Mouse (Mus musculus) kidney, embryonic 14.5 days (tissue): Measurements from ENCODE around the gene Dcst2. TPM values are rescaled to one million over a fixed set of nuclear protein-coding genes. Genes with fewer than 3 reads are reported as not detected.

Experiments used
- ATAC-seq: fragments of 200-750 bp; cut with Nextera tagmentation; 2 replicates; pipeline ENCODE4 v1.8.0; 2017; ENCODE audit warnings: moderate number of reproducible peaks, mild to moderate bottlenecking, moderate TSS enrichment, moderate library complexity; ENCODE audit not compliant: low FRiP score, low TSS enrichment
- H3K27ac ChIP-seq: fragments of 300-500 bp; sonication (generic); 2 replicates; pipeline ENCODE4 v1.5.1; 2014; ENCODE audit warnings: low read depth, mild to moderate bottlenecking, low read length, moderate library complexity, mixed read lengths
- H3K27me3 ChIP-seq: fragments of 300-500 bp; sonication (generic); 2 replicates; pipeline ENCODE4 v1.6.1; 2014; ENCODE audit warnings: mild to moderate bottlenecking, low read length; ENCODE audit not compliant: control insufficient read depth, insufficient read depth
- H3K36me3 ChIP-seq: fragments of 300-500 bp; sonication (generic); 2 replicates; pipeline ENCODE4 v1.6.1; 2014; ENCODE audit warnings: low read length, mixed read lengths; ENCODE audit not compliant: control insufficient read depth, insufficient read depth
- H3K4me1 ChIP-seq: fragments of 300-500 bp; sonication (generic); 2 replicates; pipeline ENCODE4 v1.6.1; 2014; ENCODE audit warnings: low read length, mixed read lengths; ENCODE audit not compliant: control insufficient read depth, insufficient read depth
- H3K4me2 ChIP-seq: fragments of 300-500 bp; sonication (generic); replicated peaks from 2 replicates; pipeline ENCODE4 v1.6.1; 2014; ENCODE audit warnings: low read depth, mild to moderate bottlenecking, low read length
- H3K4me3 ChIP-seq: fragments of 300-500 bp; sonication (generic); 2 replicates; pipeline ENCODE4 v1.5.1; 2014; ENCODE audit warnings: mild to moderate bottlenecking, low read length
- H3K9ac ChIP-seq: fragments of 300-500 bp; sonication (generic); 2 replicates; pipeline ENCODE4 v1.6.1; 2014; ENCODE audit warnings: low read depth, mild to moderate bottlenecking, low read length, moderate library complexity
- H3K9me3 ChIP-seq: fragments of 300-500 bp; sonication (generic); 2 replicates; pipeline ENCODE4 v1.6.1; 2016; ENCODE audit warnings: low read length; ENCODE audit not compliant: control insufficient read depth
- WGBS: fragments of 180-500 bp; shearing (Covaris S2); extraction: QIAGEN DNeasy Blood & Tissue Kit; methylation state at CpG from one replicate; pipeline ENCODE4 v1.1.7; 2014; 5-methylcytosine and 5-hydroxymethylcytosine counted together
- polyA plus RNA-seq: library from polyadenylated mRNA; unstranded; fragments of >200 nt; fragmentation: Nextera tagmentation; extraction: Ambion mirVana; gene quantifications from 2 replicates; pipeline ENCODE4 v1.2.1, GENCODE M21; 2014

The Dcst2 gene
- polyA plus RNA-seq, 1 experiment from 2014 or later: 0.18 TPM

DNA sequence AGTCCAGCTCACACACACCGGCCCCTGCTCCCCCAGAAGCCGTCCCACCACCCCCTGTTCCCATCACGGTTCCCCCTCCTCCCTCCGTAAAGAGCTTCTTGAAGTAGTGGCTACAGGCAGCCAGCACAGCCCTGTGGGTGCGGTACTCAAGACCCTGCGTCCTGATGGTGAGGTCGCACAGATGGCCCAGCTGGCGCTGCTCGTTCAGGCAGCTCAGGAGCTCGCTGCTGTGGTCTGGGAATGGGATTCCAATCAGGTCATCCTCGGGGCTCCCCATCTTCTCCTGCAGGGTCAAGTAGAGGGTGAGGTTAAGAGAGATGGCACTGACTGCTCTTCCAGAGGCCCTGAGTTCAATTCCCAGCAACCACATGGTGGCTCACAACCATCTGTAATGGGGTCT lies 19.5 kb downstream of the Dcst2 start:
- WGBS: 87% methylated on average over 11 of the region's 11 CpGs
- Histone ChIP-seq H3K9ac (no peak overlapping the region), H3K9me3 (no peaks in the 10 kb centered on the region), H3K4me3 (no peak overlapping the region), H3K36me3 (no peaks in the 10 kb centered on the region; the same call in 1 of the 2 replicates), H3K4me1 (peaks cover 23% of the 10 kb centered on the region), H3K27me3 (no peaks in the 10 kb centered on the region), H3K27ac (no peak overlapping the region), H3K4me2 (no peak overlapping the region)
- no peak for ATAC-seq

DNA sequence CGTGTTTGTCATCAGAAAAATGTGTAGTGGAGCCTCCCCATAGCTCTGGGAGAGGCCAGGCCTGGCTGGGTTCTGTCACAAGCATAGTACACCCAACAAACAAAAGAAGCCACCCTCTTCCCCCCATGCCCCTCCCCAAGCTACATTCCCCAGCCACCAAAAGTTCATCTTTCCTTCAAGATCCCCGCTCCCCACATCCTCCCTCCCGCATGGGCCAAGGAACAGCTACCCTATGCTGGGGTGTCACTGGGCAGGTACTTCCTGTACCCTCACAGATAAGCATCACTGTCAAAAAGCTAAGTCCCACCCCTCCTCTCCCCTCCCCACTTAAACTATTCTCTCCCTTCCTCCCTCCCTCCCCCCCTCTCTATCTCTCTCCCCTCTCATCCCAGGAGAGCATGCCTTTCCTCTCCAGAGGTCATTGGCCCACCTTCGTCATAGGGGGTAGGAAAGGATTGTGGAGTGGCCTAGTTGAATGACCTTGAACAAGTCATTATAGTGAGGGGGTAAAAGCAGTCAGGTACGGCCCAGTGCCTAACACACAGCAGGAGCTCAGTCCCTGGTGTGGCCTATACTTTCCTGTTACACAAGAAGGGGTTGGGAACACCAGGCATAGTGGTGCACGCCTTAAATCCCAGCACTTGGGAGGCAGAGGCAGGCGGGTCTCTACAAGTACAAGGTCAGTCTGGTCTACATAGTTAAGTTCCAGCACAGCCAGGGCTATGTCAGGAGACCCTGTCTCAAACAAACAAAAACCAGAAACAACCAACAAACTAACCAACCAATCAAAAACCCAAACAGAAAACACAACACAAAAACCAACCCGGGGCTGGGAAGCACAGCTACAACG lies 20.5 kb downstream of the Dcst2 start:
- no peak overlapping the region for H3K9ac ChIP-seq
- peaks cover 30% of the 10 kb centered on the region for H3K4me1 ChIP-seq
- H3K27ac ChIP-seq: no peak overlapping the region
- no peaks in the 10 kb centered on the region; the same call in 1 of the 2 replicates for H3K36me3 ChIP-seq
- H3K4me2 ChIP-seq: no peak overlapping the region
- H3K27me3 ChIP-seq: no peaks in the 10 kb centered on the region
- H3K4me3 ChIP-seq: no peak overlapping the region
- no peaks in the 10 kb centered on the region for H3K9me3 ChIP-seq
- no peak for ATAC-seq
- WGBS: 89% methylated on average over 9 of the region's 9 CpGs

DNA sequence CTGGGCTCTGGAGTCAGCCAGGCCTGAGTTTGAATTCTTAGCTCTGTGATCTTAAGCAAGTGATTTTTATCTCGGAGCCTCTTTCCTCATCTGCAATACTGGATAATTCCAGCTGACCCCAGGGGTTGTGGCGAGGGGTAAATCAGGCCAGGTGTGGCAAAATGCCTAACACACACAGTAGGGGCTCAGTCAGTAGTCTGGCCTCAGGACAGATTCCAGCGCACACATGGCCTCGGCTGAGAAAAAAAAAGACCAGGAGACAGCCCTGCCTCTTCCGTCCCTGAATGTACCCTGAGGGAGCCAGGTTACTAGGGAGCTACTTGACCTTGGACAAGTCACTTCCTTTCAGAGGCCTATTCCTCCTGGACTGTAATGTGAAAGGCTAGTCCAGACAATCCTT lies 21.2 kb downstream of the Dcst2 start:
- no peak overlapping the region for H3K27ac ChIP-seq
- H3K4me2 ChIP-seq: no peak overlapping the region
- H3K4me1 ChIP-seq: peaks cover 31% of the 10 kb centered on the region
- no peaks in the 10 kb centered on the region for H3K9me3 ChIP-seq
- no peaks in the 10 kb centered on the region; the same call in 1 of the 2 replicates for H3K36me3 ChIP-seq
- no peak overlapping the region for H3K4me3 ChIP-seq
- ATAC-seq: no peak
- no peak overlapping the region for H3K9ac ChIP-seq
- 75% methylated on average over 5 of the region's 5 CpGs for WGBS
- H3K27me3 ChIP-seq: no peaks in the 10 kb centered on the region

DNA sequence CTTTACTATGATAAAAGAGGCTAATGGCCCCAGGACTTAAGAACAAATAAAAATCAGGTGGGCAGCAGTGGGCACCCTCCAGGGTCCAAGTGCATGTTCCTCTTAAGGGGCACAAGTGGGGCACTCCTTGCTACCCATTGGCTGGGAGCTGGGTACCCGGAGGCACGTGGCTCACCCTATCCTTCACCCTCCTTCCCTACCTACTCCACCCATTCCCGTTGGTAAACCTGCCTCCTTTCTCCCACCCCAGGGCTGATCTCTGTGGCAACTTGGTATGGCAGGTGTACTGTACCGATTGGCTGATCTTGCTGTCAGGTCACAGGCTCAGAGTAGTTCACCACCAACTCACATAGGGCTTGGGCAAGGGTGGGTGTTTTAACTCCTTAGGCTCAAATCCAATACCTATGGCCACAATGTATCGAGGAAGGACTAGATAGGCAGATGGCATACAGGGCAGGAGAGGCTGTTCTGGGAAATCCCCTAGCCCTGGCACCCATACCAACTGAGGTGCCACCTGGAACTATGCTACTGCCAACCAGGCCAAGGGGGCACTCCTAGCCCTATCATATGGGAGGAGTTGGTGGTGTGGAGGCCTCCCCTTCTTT lies 22.0 kb downstream of the Dcst2 start:
- 85% methylated on average over 5 of the region's 5 CpGs for WGBS
- H3K4me2 ChIP-seq: no peak overlapping the region
- no peak overlapping the region for H3K27ac ChIP-seq
- H3K9me3 ChIP-seq: no peaks in the 10 kb centered on the region
- no peak overlapping the region for H3K4me3 ChIP-seq
- H3K27me3 ChIP-seq: no peaks in the 10 kb centered on the region
- H3K36me3 ChIP-seq: no peaks in the 10 kb centered on the region; the same call in 1 of the 2 replicates
- no peak for ATAC-seq
- no peak overlapping the region for H3K9ac ChIP-seq
- H3K4me1 ChIP-seq: peaks cover 26% of the 10 kb centered on the region

DNA sequence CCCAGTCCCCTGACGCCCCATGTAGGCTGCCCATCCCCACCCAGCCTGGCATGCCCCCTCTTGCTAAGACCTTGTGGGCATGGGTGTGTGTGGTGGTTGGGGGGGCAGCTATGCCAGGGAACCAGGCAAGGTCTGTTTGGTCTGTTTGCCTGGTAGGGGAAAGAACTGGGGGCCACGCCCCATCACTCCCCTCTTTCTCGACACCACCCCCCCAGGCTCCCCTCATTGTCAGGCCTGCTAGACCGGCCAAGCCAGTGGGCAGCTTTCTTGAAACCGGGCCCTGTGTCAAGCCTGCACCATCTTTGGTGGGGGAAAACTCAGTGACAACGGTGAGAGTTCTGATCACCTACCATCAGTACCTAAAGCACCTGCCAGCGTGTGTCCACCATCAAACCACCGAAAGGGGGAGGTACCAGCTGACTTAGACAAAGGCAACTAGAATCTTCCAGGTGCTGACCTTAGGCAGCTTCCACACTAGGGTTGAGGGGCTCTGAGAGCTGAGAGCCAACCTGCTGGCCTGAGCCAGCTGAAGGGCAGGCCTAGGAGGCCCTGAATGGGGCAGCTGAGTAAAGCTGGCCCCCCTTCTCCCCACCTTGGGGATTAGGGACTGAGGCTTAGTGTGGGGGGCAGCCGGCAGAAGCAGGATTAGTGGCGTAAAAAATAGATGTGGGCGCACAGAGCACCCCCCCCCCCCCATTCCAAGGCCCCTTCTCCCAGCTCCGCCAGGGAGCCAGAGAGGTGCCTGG lies 22.7 kb downstream of the Dcst2 start:
- 73% methylated on average over 12 of the region's 12 CpGs for WGBS
- Histone ChIP-seq H3K4me2 (no peak overlapping the region), H3K27me3 (no peaks in the 10 kb centered on the region), H3K27ac (no peak overlapping the region), H3K9me3 (no peaks in the 10 kb centered on the region), H3K9ac (no peak overlapping the region), H3K4me3 (no peak overlapping the region), H3K4me1 (peaks cover 22% of the 10 kb centered on the region), H3K36me3 (no peaks in the 10 kb centered on the region; the same call in 1 of the 2 replicates)
- no peak for ATAC-seq

DNA sequence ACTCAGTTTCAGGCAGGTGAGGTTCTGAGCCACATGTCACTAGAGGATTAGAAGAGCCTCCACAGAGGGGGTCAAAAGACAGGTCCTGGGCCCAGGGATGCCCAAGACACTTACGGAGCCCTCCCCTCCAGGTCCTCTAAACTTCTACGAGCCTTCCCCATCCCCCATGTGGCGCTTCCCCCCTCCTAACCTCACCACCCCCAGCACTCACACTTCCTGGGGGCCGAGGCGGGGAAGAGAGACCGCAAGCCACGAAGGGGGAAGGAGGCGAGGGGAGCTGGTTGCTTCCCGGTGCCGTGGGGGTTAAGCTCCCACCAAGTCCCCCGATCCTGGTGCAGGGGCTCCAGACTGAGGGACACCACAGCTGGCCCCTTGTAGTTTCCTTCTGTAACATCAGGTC lies 23.7 kb downstream of the Dcst2 start:
- H3K4me1 ChIP-seq: peaks cover 27% of the 10 kb centered on the region
- no peak overlapping the region for H3K9ac ChIP-seq

DNA sequence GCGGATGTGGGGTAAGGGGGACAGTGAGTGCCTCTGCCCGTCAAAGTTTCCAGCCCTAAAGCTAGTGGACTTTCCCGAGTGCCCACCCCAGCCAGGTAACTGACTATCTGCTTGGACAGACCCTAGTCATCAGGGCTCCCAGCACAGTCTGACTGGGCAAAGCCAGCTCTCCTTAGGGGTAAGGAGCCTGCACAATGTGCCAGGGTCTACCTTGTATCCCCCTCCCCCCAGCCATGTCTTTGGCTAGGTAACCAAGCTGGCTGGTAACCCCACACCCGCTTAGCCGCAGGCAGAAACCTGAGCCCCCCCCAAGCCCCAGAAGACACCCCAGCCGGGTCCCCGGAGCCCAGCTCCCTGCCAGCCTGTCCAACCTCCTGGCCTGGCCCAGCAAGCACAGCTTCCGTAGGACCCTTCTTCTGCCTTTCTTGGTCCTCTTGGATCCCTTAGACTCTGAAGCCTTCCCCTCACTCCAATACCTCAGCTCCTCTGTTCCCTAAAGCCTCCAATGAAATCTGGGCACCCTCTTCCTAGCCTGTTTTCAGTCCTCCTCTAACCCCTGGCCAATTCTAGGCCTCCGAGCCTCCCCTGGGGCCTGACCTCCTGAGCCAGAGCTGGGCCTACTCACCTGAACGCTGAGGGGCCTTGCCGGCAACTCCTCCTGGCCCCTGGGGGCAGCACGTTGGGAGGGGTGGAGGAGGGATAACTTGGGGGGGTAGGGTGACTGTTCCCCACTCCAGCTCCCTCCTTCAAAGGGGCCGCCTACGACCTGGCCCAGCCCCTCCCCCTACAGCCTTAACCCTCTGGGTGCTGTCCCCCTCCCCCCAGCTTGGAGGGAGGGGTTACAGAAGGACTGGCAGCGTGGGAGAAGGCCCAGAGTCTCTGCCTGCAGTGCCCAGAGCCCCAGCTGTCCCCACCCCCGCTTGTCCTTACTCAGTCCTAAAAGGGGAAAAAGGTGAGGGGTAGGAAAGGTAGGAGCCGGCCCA lies 25.0 kb downstream of the Dcst2 start:
- no peaks in the 10 kb centered on the region for H3K27me3 ChIP-seq
- no peak overlapping the region for H3K4me2 ChIP-seq
- peak overlapping the region; percentile 28; the same call in 1 of the 2 replicates for H3K9ac ChIP-seq
- H3K36me3 ChIP-seq: no peaks in the 10 kb centered on the region
- H3K27ac ChIP-seq: no peak overlapping the region
- H3K4me3 ChIP-seq: no peak overlapping the region
- 41% methylated on average over 17 of the region's 17 CpGs for WGBS
- H3K4me1 ChIP-seq: peaks cover 39% of the 10 kb centered on the region
- no peaks in the 10 kb centered on the region for H3K9me3 ChIP-seq
- no peak for ATAC-seq

More for the DNA sequence above, 23.7 kb downstream of the Dcst2 start:
- H3K4me2 ChIP-seq: no peak overlapping the region
- H3K36me3 ChIP-seq: no peaks in the 10 kb centered on the region; the same call in 1 of the 2 replicates
- H3K27me3 ChIP-seq: no peaks in the 10 kb centered on the region
- ATAC-seq: no peak
- 50% methylated on average over 11 of the region's 11 CpGs for WGBS
- H3K9me3 ChIP-seq: no peaks in the 10 kb centered on the region
- H3K4me3 ChIP-seq: no peak overlapping the region
- no peak overlapping the region for H3K27ac ChIP-seq

DNA sequence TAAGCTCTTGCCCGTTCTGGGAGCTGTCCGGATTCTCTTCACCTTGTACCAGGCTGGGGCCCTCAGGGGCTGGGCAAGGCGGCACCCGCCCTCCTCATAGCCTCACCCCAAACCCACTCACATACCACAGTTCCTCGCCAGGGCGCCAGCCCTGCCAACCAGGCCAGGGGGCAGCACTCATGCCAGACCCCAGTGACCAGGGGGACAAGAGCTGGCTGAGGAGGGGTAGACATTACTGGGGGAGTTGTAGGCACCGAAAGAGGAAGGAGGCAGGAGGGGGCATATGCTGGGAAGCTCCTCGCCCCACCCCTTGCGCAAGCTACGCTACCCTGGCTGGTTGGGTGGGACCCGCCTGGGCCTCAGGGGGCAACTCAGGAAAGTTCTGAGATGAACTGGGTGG lies 25.9 kb downstream of the Dcst2 start:
- Histone ChIP-seq H3K4me1 (peaks cover 40% of the 10 kb centered on the region), H3K27me3 (no peaks in the 10 kb centered on the region), H3K9ac (no peak overlapping the region), H3K9me3 (no peaks in the 10 kb centered on the region), H3K36me3 (no peaks in the 10 kb centered on the region), H3K4me2 (no peak overlapping the region), H3K4me3 (no peak overlapping the region), H3K27ac (no peak overlapping the region)
- ATAC-seq: no peak
- WGBS: 81% methylated on average over 11 of the region's 11 CpGs
